Mouse (Mus musculus): ENCODE results near the gene Spata48. TPM values are rescaled to one million over a fixed set of nuclear protein-coding genes. Genes with fewer than 3 reads are reported as not detected.

Gene Spata48
- polyA plus RNA-seq, 1 experiment from 2014 or later: 0.28 TPM

DNA sequence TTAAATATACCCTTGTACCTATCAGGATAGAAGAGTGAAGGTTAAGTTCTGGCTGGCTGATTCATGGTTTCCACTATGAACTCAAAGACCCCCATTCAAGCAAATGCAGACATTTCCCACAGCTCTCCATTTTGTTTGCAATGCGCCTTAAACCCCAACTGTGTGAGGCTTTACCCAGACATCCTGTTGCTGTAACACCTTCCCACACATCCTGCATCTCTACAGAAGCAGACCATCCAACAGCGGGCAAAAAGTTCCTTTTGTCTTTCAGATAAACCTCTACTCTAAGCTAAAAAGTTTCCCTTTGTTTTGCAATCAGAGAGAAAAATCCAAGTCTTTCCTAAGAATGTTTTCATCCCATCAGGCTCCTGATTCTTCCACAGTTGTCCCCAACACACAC lies 50.2 kb downstream of the Spata48 start:
- Histone ChIP-seq H3K9me3 (no peaks in the 10 kb centered on the region), H3K4me3 (no peak overlapping the region), H3K27me3 (no peaks in the 10 kb centered on the region), H3K9ac (no peak overlapping the region), H3K4me2 (no peak overlapping the region), H3K36me3 (no peaks in the 10 kb centered on the region), H3K27ac (no peak overlapping the region), H3K4me1 (no peaks in the 10 kb centered on the region)
- 43% methylated on average over 2 of the region's 2 CpGs for WGBS
- ATAC-seq (ENCODE audit: insufficient number of reproducible peaks, low FRiP score, low TSS enrichment, low read depth): no peak

- WGBS: 77% methylated on average over 2 of the region's 2 CpGs
- ATAC-seq (ENCODE audit: insufficient number of reproducible peaks, low FRiP score, low TSS enrichment, low read depth): no peak
- Histone ChIP-seq H3K4me3 (no peak overlapping the region), H3K27me3 (no peaks in the 10 kb centered on the region), H3K36me3 (no peaks in the 10 kb centered on the region), H3K27ac (no peak overlapping the region), H3K4me2 (no peak overlapping the region), H3K9ac (no peak overlapping the region), H3K4me1 (no peaks in the 10 kb centered on the region), H3K9me3 (no peaks in the 10 kb centered on the region)
Observed at GRCm38 (mm10) chr11:11513008-11513799, 51.3 kb downstream of the Spata48 start.

- Histone ChIP-seq H3K27me3 (no peaks in the 10 kb centered on the region), H3K36me3 (no peaks in the 10 kb centered on the region), H3K9ac (no peak overlapping the region), H3K4me2 (no peak overlapping the region), H3K4me1 (no peaks in the 10 kb centered on the region), H3K4me3 (no peak overlapping the region), H3K27ac (no peak overlapping the region), H3K9me3 (no peaks in the 10 kb centered on the region)
- no peak for ATAC-seq (ENCODE audit: insufficient number of reproducible peaks, low FRiP score, low TSS enrichment, low read depth)
- 92% methylated on average over 4 of the region's 4 CpGs for WGBS
Observed at GRCm38 (mm10) chr11:11514920-11515319, 53.0 kb downstream of the Spata48 start.

DNA sequence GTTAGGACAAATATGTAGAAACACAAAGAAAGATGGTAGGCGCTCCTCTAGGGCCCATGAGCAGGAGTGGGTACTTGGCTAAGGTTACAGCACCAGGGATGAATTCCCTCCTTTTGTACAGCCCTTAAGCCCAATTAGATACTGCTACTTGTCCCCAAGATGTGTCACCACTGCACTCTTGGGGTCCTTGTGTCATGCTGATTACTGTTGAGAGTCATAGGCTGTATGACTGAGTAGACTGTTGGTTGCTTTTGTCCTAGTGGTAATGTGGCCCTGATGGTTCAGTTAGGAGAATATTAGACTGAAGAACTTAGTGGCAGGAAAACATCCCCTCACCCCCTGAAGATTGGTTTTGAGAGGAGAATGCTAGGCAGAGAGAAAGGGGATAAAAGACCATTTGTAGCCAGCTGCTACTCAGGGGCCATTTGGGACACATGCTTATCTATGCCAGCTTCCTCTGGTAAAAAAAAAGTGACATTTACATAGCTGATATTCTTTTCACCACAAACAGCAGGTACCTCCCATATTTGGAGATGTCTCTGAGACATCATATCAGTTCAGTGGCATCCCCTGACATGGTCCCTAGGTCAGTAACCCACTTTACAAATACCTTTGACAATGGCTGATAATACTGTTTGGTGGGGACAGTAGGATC lies 56.0 kb downstream of the Spata48 start:
- H3K9me3 ChIP-seq: no peaks in the 10 kb centered on the region
- no peaks in the 10 kb centered on the region for H3K27me3 ChIP-seq
- H3K27ac ChIP-seq: no peak overlapping the region
- H3K4me1 ChIP-seq: no peaks in the 10 kb centered on the region
- H3K4me3 ChIP-seq: no peak overlapping the region
- ATAC-seq (ENCODE audit: insufficient number of reproducible peaks, low FRiP score, low TSS enrichment, low read depth): no peak
- H3K4me2 ChIP-seq: no peak overlapping the region
- 82% methylated on average over 1 of the region's 1 CpGs for WGBS
- H3K36me3 ChIP-seq: no peaks in the 10 kb centered on the region
- no peak overlapping the region for H3K9ac ChIP-seq

GRCm38 (mm10) chr11:11519255-11520243 lies 57.7 kb downstream of the Spata48 start:
- no peak for ATAC-seq (ENCODE audit: insufficient number of reproducible peaks, low FRiP score, low TSS enrichment, low read depth)
- 83% methylated on average over 10 of the region's 10 CpGs for WGBS

DNA sequence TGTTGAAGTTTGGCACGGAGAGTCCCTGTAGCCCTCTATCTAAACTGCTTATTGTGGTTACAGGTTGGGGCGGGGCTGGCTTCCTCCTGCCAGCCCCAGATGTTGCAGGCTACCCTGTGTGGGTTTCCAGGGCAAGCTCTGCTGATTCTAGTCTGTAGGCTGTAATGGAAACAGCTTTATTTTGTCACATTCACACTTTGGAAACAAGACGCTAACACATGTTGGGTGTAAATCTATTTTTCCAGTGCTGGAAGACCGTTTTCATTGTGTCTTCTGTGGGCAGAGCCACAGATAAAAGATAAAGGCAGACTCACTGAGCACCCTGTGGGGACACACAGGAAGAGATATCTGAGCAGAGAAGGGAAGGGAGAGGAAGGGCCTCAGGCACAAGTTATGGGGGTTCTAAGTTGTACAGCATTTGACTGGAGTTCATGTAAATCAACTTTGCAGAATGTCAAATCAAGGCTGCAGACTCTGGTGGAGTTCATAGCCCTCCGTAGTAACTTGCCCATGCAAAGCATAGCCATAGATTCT lies 60.1 kb downstream of the Spata48 start:
- Histone ChIP-seq H3K9ac (no peak overlapping the region), H3K4me2 (no peak overlapping the region), H3K27ac (no peak overlapping the region), H3K36me3 (no peaks in the 10 kb centered on the region), H3K4me1 (no peaks in the 10 kb centered on the region), H3K27me3 (no peaks in the 10 kb centered on the region), H3K9me3 (no peaks in the 10 kb centered on the region), H3K4me3 (no peak overlapping the region)
- 72% methylated on average over 5 of the region's 5 CpGs for WGBS
- ATAC-seq (ENCODE audit: insufficient number of reproducible peaks, low FRiP score, low TSS enrichment, low read depth): no peak

More at GRCm38 (mm10) chr11:11519255-11520243, 57.7 kb downstream of the Spata48 start:
- H3K4me2 ChIP-seq: no peak overlapping the region
- H3K27ac ChIP-seq: no peak overlapping the region
- no peaks in the 10 kb centered on the region for H3K4me1 ChIP-seq
- H3K4me3 ChIP-seq: no peak overlapping the region
- no peaks in the 10 kb centered on the region for H3K27me3 ChIP-seq
- no peak overlapping the region for H3K9ac ChIP-seq
- H3K9me3 ChIP-seq: no peaks in the 10 kb centered on the region
- H3K36me3 ChIP-seq: no peaks in the 10 kb centered on the region

DNA sequence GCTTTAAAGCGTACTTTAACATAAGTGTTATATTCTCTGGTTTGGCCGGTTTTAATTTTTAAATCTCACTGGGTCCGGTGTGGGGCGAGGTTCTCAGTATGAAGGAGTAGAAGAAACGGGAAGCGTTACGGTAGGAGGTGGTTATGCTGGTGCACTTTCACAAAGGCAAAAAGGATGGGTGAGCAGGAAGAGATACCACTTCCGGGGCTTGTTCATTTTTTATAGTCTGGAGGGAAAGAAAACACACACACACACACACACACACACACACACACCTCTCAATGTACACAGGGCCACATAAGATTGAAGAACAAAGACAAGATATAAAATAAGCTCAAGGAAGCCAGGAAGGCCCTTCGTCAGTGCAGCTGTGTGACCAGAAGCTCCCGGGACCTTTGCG lies 66.9 kb downstream of the Spata48 start:
- no peak overlapping the region for H3K27ac ChIP-seq
- no peak overlapping the region for H3K4me2 ChIP-seq
- no peak overlapping the region for H3K9ac ChIP-seq
- H3K27me3 ChIP-seq: no peaks in the 10 kb centered on the region
- WGBS: 78% methylated on average over 11 of the region's 11 CpGs
- no peaks in the 10 kb centered on the region for H3K4me1 ChIP-seq
- no peak overlapping the region for H3K4me3 ChIP-seq
- no peak for ATAC-seq (ENCODE audit: insufficient number of reproducible peaks, low FRiP score, low TSS enrichment, low read depth)
- no peaks in the 10 kb centered on the region for H3K9me3 ChIP-seq
- no peaks in the 10 kb centered on the region for H3K36me3 ChIP-seq

DNA sequence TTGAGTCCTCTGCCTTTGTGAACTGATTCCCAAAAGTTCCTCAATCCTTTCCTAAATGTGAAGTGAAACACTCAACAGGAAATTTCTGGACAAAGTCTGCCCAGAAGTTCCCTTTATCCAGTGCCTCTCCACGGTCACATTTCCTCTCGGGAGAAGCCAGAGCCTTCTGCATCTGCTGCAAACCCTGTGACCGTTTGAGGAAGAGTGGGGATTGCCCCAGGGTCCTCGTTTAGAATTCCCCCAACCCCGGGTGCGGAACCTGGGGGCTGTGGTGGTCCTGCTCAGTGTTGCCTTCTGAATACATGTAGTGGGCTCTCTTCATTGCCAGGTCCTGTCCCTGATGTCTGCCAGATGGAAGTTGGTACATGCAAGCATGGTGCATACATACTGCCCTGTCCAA lies 67.3 kb downstream of the Spata48 start:
- Histone ChIP-seq H3K27ac (no peak overlapping the region), H3K36me3 (no peaks in the 10 kb centered on the region), H3K4me1 (no peaks in the 10 kb centered on the region), H3K4me2 (no peak overlapping the region), H3K9ac (no peak overlapping the region), H3K27me3 (no peaks in the 10 kb centered on the region), H3K9me3 (no peaks in the 10 kb centered on the region), H3K4me3 (no peak overlapping the region)
- WGBS: 47% methylated on average over 6 of the region's 6 CpGs
- ATAC-seq (ENCODE audit: insufficient number of reproducible peaks, low FRiP score, low TSS enrichment, low read depth): no peak

- no peak for ATAC-seq (ENCODE audit: insufficient number of reproducible peaks, low FRiP score, low TSS enrichment, low read depth)
- 73% methylated on average over 2 of the region's 2 CpGs for WGBS
Observed at GRCm38 (mm10) chr11:11530126-11530525, 68.2 kb downstream of the Spata48 start.

GRCm38 (mm10) chr11:11536295-11536694 lies 74.4 kb downstream of the Spata48 start:
- H3K4me3 ChIP-seq: no peak overlapping the region
- H3K27ac ChIP-seq: no peak overlapping the region
- no peaks in the 10 kb centered on the region for H3K36me3 ChIP-seq
- WGBS: 81% methylated on average over 1 of the region's 1 CpGs
- no peak overlapping the region for H3K4me2 ChIP-seq
- no peak for ATAC-seq (ENCODE audit: insufficient number of reproducible peaks, low FRiP score, low TSS enrichment, low read depth)
- H3K27me3 ChIP-seq: no peaks in the 10 kb centered on the region
- no peaks in the 10 kb centered on the region for H3K4me1 ChIP-seq
- no peaks in the 10 kb centered on the region for H3K9me3 ChIP-seq
- no peak overlapping the region for H3K9ac ChIP-seq

More at GRCm38 (mm10) chr11:11530126-11530525, 68.2 kb downstream of the Spata48 start:
- Histone ChIP-seq H3K36me3 (no peaks in the 10 kb centered on the region), H3K27ac (no peak overlapping the region), H3K4me1 (no peaks in the 10 kb centered on the region), H3K4me2 (no peak overlapping the region), H3K4me3 (no peak overlapping the region), H3K9ac (no peak overlapping the region), H3K27me3 (no peaks in the 10 kb centered on the region), H3K9me3 (no peaks in the 10 kb centered on the region)

GRCm38 (mm10) chr11:11545948-11546347 lies 84.1 kb downstream of the Spata48 start:
- Histone ChIP-seq H3K4me3 (no peak overlapping the region), H3K9me3 (no peaks in the 10 kb centered on the region), H3K4me1 (no peaks in the 10 kb centered on the region), H3K9ac (no peak overlapping the region), H3K27ac (no peak overlapping the region), H3K4me2 (no peak overlapping the region), H3K27me3 (no peaks in the 10 kb centered on the region), H3K36me3 (no peaks in the 10 kb centered on the region)
- ATAC-seq (ENCODE audit: insufficient number of reproducible peaks, low FRiP score, low TSS enrichment, low read depth): no peak
- WGBS: 89% methylated on average over 3 of the region's 3 CpGs

All from limb, embryonic 15.5 days (tissue).